Comparison of ENCODE assay signal across 22 mouse cellular contexts in the genomic region with DNA sequence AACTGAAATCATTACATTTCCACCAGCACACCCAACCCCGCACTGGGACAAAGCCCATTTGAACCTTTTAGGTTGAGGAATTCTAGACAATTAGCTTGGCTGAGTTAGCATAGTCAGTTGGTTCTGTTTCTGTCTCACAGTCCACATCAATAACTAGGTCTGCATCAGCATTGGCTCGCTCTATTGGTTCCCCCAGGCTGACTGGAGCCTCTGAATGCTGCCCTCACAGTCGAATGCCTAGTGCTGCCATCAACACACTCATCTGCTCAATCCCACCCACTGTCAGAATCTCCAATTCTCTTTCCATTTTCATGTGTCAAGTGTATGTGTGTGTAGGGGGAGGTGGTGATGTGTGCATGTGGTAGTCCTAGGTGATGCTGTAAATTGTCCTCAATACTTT.
"Had no signal": no experiment of that assay in that cellular context is flagged by ENCODE, and none has a peak within 500 bp of the region (broad histone marks: within the 10 kb centered on the region; RNA-seq: fewer than 3 reads in every experiment).

No protein-coding gene starts in this region.

- H3K27ac ChIP-seq: hindbrain, embryonic 13.5 days; hindbrain, embryonic 15.5 days; hindbrain, postnatal 0 days; kidney, embryonic 15.5 days; kidney, postnatal 0 days; limb, embryonic 13.5 days; limb, embryonic 15.5 days; liver, embryonic 12.5 days; liver, embryonic 14.5 days had no signal

- H3K27me3 ChIP-seq: heart, embryonic 12.5 days; hindbrain, embryonic 13.5 days; hindbrain, embryonic 15.5 days; kidney, embryonic 15.5 days; limb, embryonic 13.5 days; limb, embryonic 15.5 days; liver, embryonic 12.5 days had no signal

- ATAC-seq: hindbrain, postnatal 0 days; intestine, embryonic 16.5 days; liver, embryonic 12.5 days had no signal

- DNase-seq: gastrocnemius, postnatal 14 days; gastrocnemius, postnatal 36 days; heart, adult 18-20 months; heart, postnatal 10 days; kidney, adult 11 months; kidney, adult 2 months; kidney, adult 9 months; kidney, postnatal 14 days; kidney, postnatal 36 days; layer of hippocampus, adult 9-11 months; layer of hippocampus, postnatal 36 days had no signal

- H3K4me2 ChIP-seq: heart, embryonic 12.5 days; hindbrain, embryonic 13.5 days; hindbrain, embryonic 15.5 days; kidney, embryonic 15.5 days; limb, embryonic 13.5 days; limb, embryonic 15.5 days; liver, embryonic 12.5 days had no signal

- H3K9ac ChIP-seq: heart, embryonic 12.5 days; hindbrain, embryonic 13.5 days; hindbrain, embryonic 15.5 days; kidney, embryonic 15.5 days; limb, embryonic 13.5 days; limb, embryonic 15.5 days; liver, embryonic 12.5 days; liver, embryonic 14.5 days had no signal

- H3K9me3 ChIP-seq: heart, embryonic 12.5 days; hindbrain, embryonic 13.5 days; hindbrain, embryonic 15.5 days; kidney, embryonic 15.5 days; limb, embryonic 13.5 days; limb, embryonic 15.5 days; liver, embryonic 12.5 days had no signal

- H3K4me1 ChIP-seq: heart, embryonic 12.5 days; hindbrain, embryonic 13.5 days; hindbrain, embryonic 15.5 days; limb, embryonic 13.5 days; limb, embryonic 15.5 days; liver, embryonic 12.5 days had no signal

- H3K4me3 ChIP-seq: heart, embryonic 12.5 days; hindbrain, embryonic 13.5 days; hindbrain, embryonic 15.5 days; kidney, embryonic 15.5 days; limb, embryonic 13.5 days; limb, embryonic 15.5 days; liver, embryonic 12.5 days had no signal
